Mouse (Mus musculus) kidney, adult 2 months (tissue): Measurements from ENCODE around the gene Epha2.

Source experiments
- CTCF ChIP-seq: fragments of 200-500 bp; conservative IDR thresholded peaks from 2 replicates; pipeline ENCODE4 v1.5.1; 2011; ENCODE audit warnings: low read depth, mild to moderate bottlenecking, control low read depth, low read length, moderate library complexity, mixed read lengths; ENCODE audit not compliant: insufficient read depth, insufficient read length
- POLR2A ChIP-seq: fragments of 200-500 bp; IDR thresholded peaks from one replicate; pipeline ENCODE4 v1.6.1; 2011; ENCODE audit warnings: low read depth, low read length, control low read depth

DNA sequence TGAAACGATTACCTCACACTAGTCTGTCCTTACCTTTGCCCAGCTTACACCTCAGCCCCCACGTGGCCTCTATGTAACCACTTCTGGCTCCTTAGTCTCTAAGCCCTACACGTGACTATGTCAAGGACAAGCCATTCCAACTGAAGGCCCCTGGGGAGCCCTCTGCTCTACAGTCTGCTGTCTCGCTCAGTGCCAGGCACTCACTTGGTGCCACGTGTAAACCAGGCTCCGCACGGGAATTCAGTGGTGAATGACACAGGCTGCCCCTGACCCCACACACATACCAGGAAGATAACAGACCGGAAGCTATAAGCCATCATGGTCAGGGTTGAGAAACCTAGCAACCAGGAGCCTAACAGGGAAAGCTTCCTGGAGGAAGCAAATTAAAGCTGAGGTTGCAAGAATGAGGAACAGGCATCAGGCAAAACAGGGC, 46.3 kb downstream of the Epha2 start:
- TF ChIP-seq POLR2A (no peak), CTCF (no peak)
